Mouse (Mus musculus) CH12.LX (cell line): ENCODE measurements around the gene Lrrtm4. TPM values are rescaled to one million over a fixed set of nuclear protein-coding genes. Genes with fewer than 3 reads are reported as not detected.

ENCODE experiments used
- DNase-seq: peaks from one replicate; pipeline ENCODE4 v3.0.0-alpha.2; 2013; ENCODE audit errors: extremely low read depth
- H3K27ac ChIP-seq: 2 replicates; pipeline ENCODE4 v1.5.1; 2012; ENCODE audit warnings: low read depth, mild to moderate bottlenecking, control low read depth, moderate library complexity; ENCODE audit not compliant: insufficient read depth
- H3K27me3 ChIP-seq: replicated peaks from 2 replicates; pipeline ENCODE3; 2012; ENCODE audit warnings: inconsistent platforms
- H3K36me3 ChIP-seq, 2 experiments: replicated peaks in 1 of 2; 2 replicates each; pipeline versions ENCODE3 to v1.6.1; 2012; ENCODE audit warnings: inconsistent platforms in 1 of 2, low read length in 1 of 2, mild to moderate bottlenecking in 1 of 2, mixed read lengths in 1 of 2, moderate library complexity in 1 of 2; ENCODE audit not compliant: control insufficient read depth in 1 of 2, insufficient read depth in 1 of 2
- H3K4me1 ChIP-seq, 2 experiments: 2 replicates each; pipeline ENCODE4 v1.6.1; 2012; ENCODE audit warnings: inconsistent platforms in 1 of 2, moderate library complexity in 1 of 2; ENCODE audit not compliant: insufficient read depth in 2 of 2, control insufficient read depth in 1 of 2
- H3K4me2 ChIP-seq: 2 replicates; pipeline ENCODE4 v1.6.1; 2012; ENCODE audit warnings: low read depth, mild to moderate bottlenecking, control low read depth; ENCODE audit not compliant: poor library complexity, insufficient read depth, severe bottlenecking
- H3K4me3 ChIP-seq, 3 experiments: fragments of 150-350 bp in 1 of 3; sonication (generic) in 1 of 3; replicated peaks in 1 of 3; 2 replicates each; pipeline versions ENCODE3 to v1.5.1; 2011 to 2012; ENCODE audit warnings: low read depth in 2 of 3, low read length in 2 of 3, mild to moderate bottlenecking in 2 of 3, moderate library complexity in 2 of 3, control low read depth in 1 of 3, improper control_type of control experiment in 1 of 3, inconsistent platforms in 1 of 3, mixed read lengths in 1 of 3; ENCODE audit not compliant: poor library complexity in 1 of 3
- H3K79me2 ChIP-seq: replicated peaks from 2 replicates; pipeline ENCODE4 v1.6.1; 2012; ENCODE audit warnings: mild to moderate bottlenecking, moderate library complexity; ENCODE audit not compliant: control insufficient read depth, poor library complexity, insufficient read depth, severe bottlenecking; ENCODE audit errors: extremely low read depth
- H3K9ac ChIP-seq: 2 replicates; pipeline ENCODE4 v1.6.1; 2012; ENCODE audit warnings: low read depth, mild to moderate bottlenecking, control low read depth, moderate library complexity; ENCODE audit not compliant: insufficient read depth
- H3K9me3 ChIP-seq: replicated peaks from 2 replicates; pipeline ENCODE3; 2012; ENCODE audit warnings: low read length, inconsistent platforms, mixed read lengths
- ELF1 ChIP-seq: IDR thresholded peaks from 2 replicates; pipeline ENCODE4 v1.6.1; 2014; ENCODE audit warnings: low read depth, mild to moderate bottlenecking, inconsistent platforms, low read length, improper control_type of control experiment
- EP300 ChIP-seq: IDR thresholded peaks from 2 replicates; pipeline ENCODE4 v1.6.1; 2011; ENCODE audit warnings: low read length, improper control_type of control experiment
- ETS1 ChIP-seq: conservative IDR thresholded peaks from 2 replicates; pipeline ENCODE4 v1.6.1; 2012; ENCODE audit warnings: low read depth, mild to moderate bottlenecking, inconsistent platforms, low read length, improper control_type of control experiment, moderate library complexity
- GABPA ChIP-seq: IDR thresholded peaks from 2 replicates; pipeline ENCODE4 v1.6.1; 2012; ENCODE audit warnings: low read depth, low read length, improper control_type of control experiment, inconsistent platforms; ENCODE audit not compliant: insufficient replicate concordance
- HCFC1 ChIP-seq: IDR thresholded peaks from 2 replicates; pipeline ENCODE4 v1.6.1; 2012; ENCODE audit warnings: low read depth, mild to moderate bottlenecking, inconsistent platforms, low read length, improper control_type of control experiment
- IRF4 ChIP-seq: IDR thresholded peaks from 2 replicates; pipeline ENCODE4 v1.6.1; 2014; ENCODE audit warnings: low read depth, mild to moderate bottlenecking, inconsistent platforms, low read length, improper control_type of control experiment
- JUN ChIP-seq: IDR thresholded peaks from 2 replicates; pipeline ENCODE4 v1.6.1; 2011; ENCODE audit warnings: low read depth, mild to moderate bottlenecking, low read length, improper control_type of control experiment, moderate library complexity; ENCODE audit not compliant: insufficient read depth
- JUND ChIP-seq: conservative IDR thresholded peaks from 2 replicates; pipeline ENCODE4 v1.6.1; 2011; ENCODE audit warnings: low read depth, low read length, improper control_type of control experiment
- KAT2A ChIP-seq: IDR thresholded peaks from 2 replicates; pipeline ENCODE4 v1.6.1; 2012; ENCODE audit warnings: low read length, improper control_type of control experiment, inconsistent platforms; ENCODE audit not compliant: insufficient replicate concordance
- MAFK ChIP-seq: IDR thresholded peaks from 2 replicates; pipeline ENCODE4 v1.6.1; 2011; ENCODE audit warnings: low read length, improper control_type of control experiment; ENCODE audit not compliant: insufficient replicate concordance
- MAX ChIP-seq: IDR thresholded peaks from 2 replicates; pipeline ENCODE4 v1.6.1; 2011; ENCODE audit warnings: low read length, improper control_type of control experiment
- MEF2A ChIP-seq: IDR thresholded peaks from 2 replicates; pipeline ENCODE4 v1.6.1; 2014; ENCODE audit warnings: low read depth, mild to moderate bottlenecking, inconsistent platforms, low read length, improper control_type of control experiment, borderline replicate concordance
- MXI1 ChIP-seq: IDR thresholded peaks from 2 replicates; pipeline ENCODE4 v1.6.1; 2011; ENCODE audit warnings: mild to moderate bottlenecking, low read depth, low read length, improper control_type of control experiment
- NRF1 ChIP-seq: IDR thresholded peaks from 2 replicates; pipeline ENCODE4 v1.6.1; 2014; ENCODE audit warnings: low read depth, mild to moderate bottlenecking, inconsistent platforms, low read length, improper control_type of control experiment, moderate library complexity
- PAX5 ChIP-seq: IDR thresholded peaks from 2 replicates; pipeline ENCODE4 v1.6.1; 2012; ENCODE audit warnings: low read length, inconsistent platforms, mixed read lengths
- POLR2A ChIP-seq: IDR thresholded peaks from 2 replicates; pipeline ENCODE4 v1.6.1; 2011; ENCODE audit warnings: low read depth, mild to moderate bottlenecking, improper control_type of control experiment, low read length
- POLR2AphosphoS2 ChIP-seq: IDR thresholded peaks from 2 replicates; pipeline ENCODE4 v1.6.1; 2011; ENCODE audit warnings: low read depth, low read length, improper control_type of control experiment
- RAD21 ChIP-seq: IDR thresholded peaks from 2 replicates; pipeline ENCODE4 v1.6.1; 2011; ENCODE audit warnings: low read depth, mild to moderate bottlenecking, low read length, improper control_type of control experiment, moderate library complexity
- SIN3A ChIP-seq: IDR thresholded peaks from 2 replicates; pipeline ENCODE4 v1.6.1; 2012; ENCODE audit warnings: low read length, improper control_type of control experiment, inconsistent platforms
- SMC3 ChIP-seq: IDR thresholded peaks from 2 replicates; pipeline ENCODE4 v1.6.1; 2011; ENCODE audit warnings: low read depth, low read length, improper control_type of control experiment
- TBP ChIP-seq: conservative IDR thresholded peaks from 2 replicates; pipeline ENCODE4 v1.6.1; 2011; ENCODE audit warnings: low read depth, low read length, improper control_type of control experiment
- TCF12 ChIP-seq: IDR thresholded peaks from 2 replicates; pipeline ENCODE4 v1.6.1; 2014; ENCODE audit warnings: low read depth, mild to moderate bottlenecking, inconsistent platforms, low read length, improper control_type of control experiment
- USF1 ChIP-seq: IDR thresholded peaks from 2 replicates; pipeline ENCODE4 v1.6.1; 2014; ENCODE audit warnings: low read depth, mild to moderate bottlenecking, inconsistent platforms, low read length, improper control_type of control experiment
- ZC3H11A ChIP-seq: IDR thresholded peaks from 2 replicates; pipeline ENCODE4 v1.6.1; 2012; ENCODE audit warnings: low read depth, mild to moderate bottlenecking, inconsistent platforms, low read length, improper control_type of control experiment
- ZMIZ1 ChIP-seq: IDR thresholded peaks from 2 replicates; pipeline ENCODE4 v1.6.1; 2012; ENCODE audit warnings: low read depth, mild to moderate bottlenecking, inconsistent platforms, low read length, improper control_type of control experiment
- dilution Hi-C: fragments of 300-500 bp; cut with MboI; formaldehyde crosslinking; loops from 2 replicates; pipeline ENCODE4 v1.14.3; 2020; ENCODE audit warnings: low sequenced_read_pairs; ENCODE audit not compliant: extremely low pct_unique_long_range_greater_than_20kb, extremely low pct_ligation_motif_present
- in situ Hi-C: fragments of 300-500 bp; cut with MboI; formaldehyde crosslinking; loops from 3 replicates; pipeline ENCODE4 v1.14.3; 2019; ENCODE audit warnings: low sequenced_read_pairs, low pct_ligation_motif_present, low pct_unique_long_range_greater_than_20kb, mixed read lengths
- polyA plus RNA-seq: library from polyadenylated mRNA; unstranded; fragments of >175 nt; gene quantifications from 2 replicates; pipeline ENCODE4 v1.2.1, GENCODE M21; 2012; ENCODE audit warnings: low read depth; ENCODE audit not compliant: insufficient read length
- total RNA-seq, 2 experiments: library from RNA; depleted of rRNA; stranded (reverse); fragments of 300-350 nt in 1 of 2; fragments of >200 nt in 1 of 2; gene quantifications; 2 replicates each; pipeline ENCODE4 v1.2.3; 2012 to 2014

Lrrtm4 gene
- total and polyA plus RNA-seq, 3 experiments: not detected

DNA sequence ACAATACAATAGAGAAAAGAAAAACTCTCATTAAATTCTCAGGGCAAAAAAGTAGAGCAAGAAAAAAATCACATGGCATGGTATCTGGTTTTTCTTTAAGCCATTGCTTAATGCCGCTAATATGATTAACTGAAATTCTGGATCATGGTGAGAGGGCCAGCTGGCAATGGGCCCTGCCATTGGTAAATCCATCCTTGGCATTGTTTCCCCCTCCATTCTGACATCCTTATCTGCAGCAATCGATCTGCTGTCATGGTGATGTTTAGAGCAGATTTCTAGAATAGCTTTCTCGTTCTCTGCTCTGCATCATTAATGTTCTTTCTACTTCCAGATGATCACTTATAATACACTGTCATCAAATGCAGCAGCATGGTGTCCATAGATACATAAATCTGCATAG is 457.5 kb downstream of the Lrrtm4 start:
- Histone ChIP-seq H3K27me3 (no peaks in the 10 kb centered on the region), H3K9me3 (peaks cover 25% of the 10 kb centered on the region), H3K9ac (no peak overlapping the region), H3K79me2 (no peaks in the 10 kb centered on the region), H3K36me3 (no peaks in the 10 kb centered on the region), H3K4me2 (no peak overlapping the region), H3K27ac (no peak overlapping the region), H3K4me3 (no peak overlapping the region), H3K4me1 (no peaks in the 10 kb centered on the region)
- TF ChIP-seq EP300 (no peak), RAD21 (no peak), PAX5 (no peak), POLR2A (no peak), MAFK (no peak), POLR2AphosphoS2 (no peak), SIN3A (no peak), SMC3 (no peak), TBP (no peak), MEF2A (no peak), JUN (no peak), HCFC1 (no peak), USF1 (no peak), NRF1 (no peak), TCF12 (no peak), ZC3H11A (no peak), KAT2A (no peak), MXI1 (no peak)
- in situ Hi-C loops (no loop called here), dilution Hi-C loops (no loop called here)
- no peak for DNase-seq

GRCm38 (mm10) chr6:80545017-80545416 is 526.3 kb downstream of the Lrrtm4 start:
- Histone ChIP-seq H3K4me3 (no peak overlapping the region), H3K9me3 (peaks cover 26% of the 10 kb centered on the region), H3K36me3 (no peaks in the 10 kb centered on the region), H3K27ac (no peak overlapping the region), H3K9ac (no peak overlapping the region), H3K79me2 (no peaks in the 10 kb centered on the region), H3K4me2 (no peak overlapping the region), H3K27me3 (no peaks in the 10 kb centered on the region), H3K4me1 (no peaks in the 10 kb centered on the region)
- TF ChIP-seq POLR2AphosphoS2 (no peak), ETS1 (no peak), NRF1 (no peak), USF1 (no peak), ELF1 (no peak), POLR2A (no peak), ZC3H11A (no peak), JUN (no peak), SIN3A (no peak), JUND (no peak), MAX (no peak), ZMIZ1 (no peak), IRF4 (no peak), EP300 (no peak), KAT2A (no peak), GABPA (no peak), MAFK (no peak), TCF12 (no peak)
- in situ Hi-C loops (no loop called here), dilution Hi-C loops (no loop called here)
- DNase-seq: no peak
